In the genomic region with DNA sequence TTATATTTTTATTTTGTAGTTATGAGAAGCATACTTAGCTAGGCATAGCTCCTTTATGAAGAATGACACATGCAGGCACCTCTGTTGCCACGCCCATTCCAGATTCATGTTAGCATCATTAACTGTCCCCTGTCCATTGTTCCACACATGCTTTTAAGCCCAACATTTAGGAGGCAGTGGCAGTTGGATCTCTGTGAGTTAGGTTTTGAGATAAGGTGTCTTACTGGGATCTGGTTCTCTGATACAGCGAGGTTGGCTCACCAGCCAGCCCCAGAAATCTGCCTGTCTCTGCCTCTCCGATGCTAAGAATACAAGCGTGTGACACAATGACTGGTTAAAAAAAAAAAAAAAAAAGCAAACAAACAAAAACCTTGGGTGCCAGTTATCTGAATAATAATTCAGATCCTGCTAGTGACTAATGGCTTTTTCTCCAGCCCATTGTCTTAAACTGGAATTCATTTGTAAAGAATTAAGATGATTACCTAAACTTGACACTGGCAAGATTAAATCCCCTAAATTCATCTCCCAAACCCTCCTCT, we compare ENCODE assay signal across 30 mouse cellular contexts. TPM values are rescaled to one million over a fixed set of nuclear protein-coding genes. Genes with fewer than 3 reads are reported as not detected.
DNase-seq lines count a peak whose midpoint lies in the region; ATAC-seq and TF ChIP-seq lines count a peak whose summit lies in the region.
"Had no signal": no experiment of that assay in that cellular context is flagged by ENCODE, and none has a peak within 500 bp of the region (broad histone marks: within the 10 kb centered on the region; RNA-seq: fewer than 3 reads in every experiment).

No protein-coding gene starts in this region.

- H3K4me1 ChIP-seq in heart, adult 2 months (ENCODE audit: control insufficient read depth, insufficient read depth, low read length), result peaks cover 31% of the 10 kb centered on the region
- peaks cover 59% of the 10 kb centered on the region for H3K4me1 ChIP-seq in heart, embryonic 10.5 days
- peaks cover 51 to 56% of the 10 kb centered on the region in 2 experiments for H3K4me1 ChIP-seq in MEL (ENCODE audit: control insufficient read depth in 1 of 2, insufficient read depth in 2 of 2, low read length in 2 of 2)
- H3K4me1 ChIP-seq in liver, embryonic 11.5 days (replicated peaks; ENCODE audit: control insufficient read depth, insufficient read depth, low read length), result peaks cover 72% of the 10 kb centered on the region
- H3K4me1 ChIP-seq in liver, embryonic 16.5 days (ENCODE audit: control insufficient read depth, low read depth, low read length), result peaks cover 67% of the 10 kb centered on the region
- H3K4me1 ChIP-seq in midbrain, embryonic 15.5 days, result peaks cover 7% of the 10 kb centered on the region
- H3K4me1 ChIP-seq: embryonic facial prominence, embryonic 10.5 days; embryonic facial prominence, embryonic 15.5 days had no signal

- H3K27ac ChIP-seq in heart, adult 2 months, result peak overlapping the region; percentile 65
- H3K27ac ChIP-seq in heart, embryonic 10.5 days, result no peak overlapping the region
- peak overlapping the region; percentile 96 for H3K27ac ChIP-seq in MEL (ENCODE audit: control insufficient read depth, low read depth, low read length)
- H3K27ac ChIP-seq in liver, embryonic 11.5 days (ENCODE audit: low read depth, low read length), result peak overlapping the region; percentile 84
- H3K27ac ChIP-seq in liver, embryonic 16.5 days (ENCODE audit: low read length), result no peak overlapping the region
- no peak overlapping the region for H3K27ac ChIP-seq in midbrain, embryonic 15.5 days
- H3K27ac ChIP-seq: embryonic facial prominence, embryonic 10.5 days; embryonic facial prominence, embryonic 15.5 days; forebrain, embryonic 12.5 days; hindbrain, embryonic 14.5 days; left cerebral cortex, adult 2 months; limb, embryonic 13.5 days; macrophage; midbrain, embryonic 10.5 days had no signal

- H3K4me2 ChIP-seq in liver, embryonic 11.5 days, result no peak overlapping the region
- H3K4me2 ChIP-seq in liver, embryonic 16.5 days (ENCODE audit: low read depth, low read length), result no peak overlapping the region
- H3K4me2 ChIP-seq in midbrain, embryonic 15.5 days, result no peak overlapping the region
- H3K4me2 ChIP-seq: embryonic facial prominence, embryonic 15.5 days; forebrain, embryonic 12.5 days; hindbrain, embryonic 14.5 days; limb, embryonic 13.5 days had no signal

- no peak for TF ChIP-seq EP300 in heart, adult 2 months (IDR thresholded peaks at IDR 0.05; ENCODE audit: insufficient read depth, low read depth, low read length)
- TF ChIP-seq EP300 in MEL (IDR thresholded peaks at IDR 0.05; ENCODE audit: low read depth in 1 of 2, low read length in 2 of 2), result peak; percentile 54 to 88; a peak in 2 of 4 replicates

- WGBS in heart, adult 2 months, result 65% methylated on average over 4 of the region's 4 CpGs
- 77% methylated on average over 4 of the region's 4 CpGs for WGBS in heart, embryonic 10.5 days
- 53% methylated on average over 4 of the region's 4 CpGs for WGBS in liver, embryonic 11.5 days
- 28% methylated on average over 4 of the region's 4 CpGs for WGBS in liver, embryonic 16.5 days (ENCODE audit: insufficient replicate concordance)
- 91% methylated on average over 4 of the region's 4 CpGs for WGBS in midbrain, embryonic 15.5 days

- H3K27me3 ChIP-seq in heart, adult 2 months (ENCODE audit: control insufficient read depth, insufficient read depth, low read length), result no peaks in the 10 kb centered on the region
- H3K27me3 ChIP-seq in heart, embryonic 10.5 days (ENCODE audit: insufficient read depth, poor library complexity, severe bottlenecking), result no peaks in the 10 kb centered on the region
- no peaks in the 10 kb centered on the region for H3K27me3 ChIP-seq in MEL (ENCODE audit: control insufficient read depth in 1 of 2, insufficient read depth in 2 of 2, low read length in 2 of 2)
- no peaks in the 10 kb centered on the region for H3K27me3 ChIP-seq in liver, embryonic 11.5 days (replicated peaks; ENCODE audit: control insufficient read depth, insufficient read depth, low read length)
- H3K27me3 ChIP-seq in liver, embryonic 16.5 days (ENCODE audit: control insufficient read depth, insufficient read depth, low read depth, low read length), result no peaks in the 10 kb centered on the region
- no peaks in the 10 kb centered on the region for H3K27me3 ChIP-seq in midbrain, embryonic 15.5 days (replicated peaks)
- H3K27me3 ChIP-seq: embryonic facial prominence, embryonic 15.5 days; forebrain, embryonic 12.5 days; limb, embryonic 13.5 days had no signal

- TF ChIP-seq CTCF in heart, adult 2 months (IDR thresholded peaks at IDR 0.05), result no peak
- no peak for TF ChIP-seq CTCF in MEL (IDR thresholded peaks at IDR 0.05 in 2 of 3, conservative IDR thresholded peaks at IDR 0.05 in 1 of 3; ENCODE audit: control insufficient read depth in 1 of 3, insufficient read depth in 1 of 3, low read depth in 2 of 3, low read length in 3 of 3, poor library complexity in 1 of 3, severe bottlenecking in 1 of 3)

- H3K79me2 ChIP-seq in heart, adult 2 months (replicated peaks; ENCODE audit: control insufficient read depth, insufficient read depth, low read length), result peaks cover 5% of the 10 kb centered on the region; the same call in 1 of the 2 replicates
- H3K79me2 ChIP-seq in MEL (ENCODE audit: control insufficient read depth, insufficient read depth, low read length, poor library complexity), result peaks cover 43% of the 10 kb centered on the region

- intact Hi-C loops in heart, adult 2 months (cut with DNase I), result loop anchor here (1.0 to 5.0 kb wide), 3 partner anchors 21 to 76 kb away; no protein-coding TSS in a partner anchor

- no peak for TF ChIP-seq RAD21 in MEL (IDR thresholded peaks at IDR 0.05; ENCODE audit: low read depth, low read length)

- H3K9ac ChIP-seq in heart, adult 2 months (ENCODE audit: low read depth, low read length), result no peak overlapping the region
- peak overlapping the region; percentile 62 for H3K9ac ChIP-seq in MEL (ENCODE audit: control insufficient read depth, low read depth, low read length, poor library complexity, severe bottlenecking)
- no peak overlapping the region for H3K9ac ChIP-seq in liver, embryonic 11.5 days (ENCODE audit: low read depth, low read length)
- H3K9ac ChIP-seq in liver, embryonic 16.5 days (ENCODE audit: low read depth, low read length), result no peak overlapping the region
- H3K9ac ChIP-seq in midbrain, embryonic 15.5 days, result no peak overlapping the region
- H3K9ac ChIP-seq: embryonic facial prominence, embryonic 15.5 days; forebrain, embryonic 12.5 days; forebrain, postnatal 0 days; hindbrain, embryonic 14.5 days; limb, embryonic 13.5 days had no signal

- peaks cover 53% of the 10 kb centered on the region for H3K36me3 ChIP-seq in heart, adult 2 months (ENCODE audit: control insufficient read depth, insufficient read depth, low read length)
- peaks cover 19% of the 10 kb centered on the region; the same call in 1 of the 2 replicates for H3K36me3 ChIP-seq in heart, embryonic 10.5 days
- H3K36me3 ChIP-seq in MEL (ENCODE audit: control insufficient read depth in 1 of 2, insufficient read depth in 2 of 2, low read length in 2 of 2), result peaks cover 13 to 65% of the 10 kb centered on the region in 2 experiments
- peaks cover 6% of the 10 kb centered on the region; the same call in 1 of the 2 replicates for H3K36me3 ChIP-seq in liver, embryonic 11.5 days (ENCODE audit: control insufficient read depth, insufficient read depth, low read length)
- H3K36me3 ChIP-seq in liver, embryonic 16.5 days (ENCODE audit: control insufficient read depth, insufficient read depth), result no peaks in the 10 kb centered on the region; the same call in 1 of the 2 replicates
- H3K36me3 ChIP-seq in midbrain, embryonic 15.5 days (replicated peaks), result no peaks in the 10 kb centered on the region

- peak; percentile 29 for ATAC-seq in liver, embryonic 11.5 days (replicated peaks; ENCODE audit: low FRiP score)
- 0 out of 2 replicates have a peak, but pooled peaks have one; percentile 12 for ATAC-seq in liver, embryonic 16.5 days (ENCODE audit: low read depth)
- no peak for ATAC-seq in midbrain, embryonic 15.5 days (replicated peaks)
- ATAC-seq: forebrain, postnatal 0 days; intestine, postnatal 0 days; midbrain, embryonic 16.5 days had no signal

- no peak overlapping the region for H3K4me3 ChIP-seq in heart, adult 2 months
- no peak overlapping the region for H3K4me3 ChIP-seq in heart, embryonic 10.5 days
- H3K4me3 ChIP-seq in MEL (ENCODE audit: control insufficient read depth in 1 of 2, insufficient read depth in 1 of 2, low read depth in 2 of 2, low read length in 2 of 2), result peak overlapping the region; percentile 3 to 15; a peak in 2 of 4 replicates
- H3K4me3 ChIP-seq in liver, embryonic 11.5 days (ENCODE audit: low read depth, low read length), result no peak overlapping the region
- H3K4me3 ChIP-seq in liver, embryonic 16.5 days (ENCODE audit: low read depth, low read length), result no peak overlapping the region
- no peak overlapping the region for H3K4me3 ChIP-seq in midbrain, embryonic 15.5 days
- H3K4me3 ChIP-seq: embryonic facial prominence, embryonic 10.5 days; embryonic facial prominence, embryonic 15.5 days; forebrain, embryonic 12.5 days; left cerebral cortex, adult 2 months; limb, embryonic 13.5 days; midbrain, embryonic 10.5 days had no signal

- no peaks in the 10 kb centered on the region for H3K9me3 ChIP-seq in heart, embryonic 10.5 days
- no peaks in the 10 kb centered on the region for H3K9me3 ChIP-seq in MEL (replicated peaks; ENCODE audit: insufficient read depth, low read length)
- H3K9me3 ChIP-seq in liver, embryonic 11.5 days (ENCODE audit: control insufficient read depth, low read length), result no peaks in the 10 kb centered on the region
- no peaks in the 10 kb centered on the region for H3K9me3 ChIP-seq in liver, embryonic 16.5 days (replicated peaks; ENCODE audit: control insufficient read depth, low read length)
- H3K9me3 ChIP-seq in midbrain, embryonic 15.5 days, result no peaks in the 10 kb centered on the region
- H3K9me3 ChIP-seq: embryonic facial prominence, embryonic 10.5 days; embryonic facial prominence, embryonic 15.5 days; forebrain, embryonic 12.5 days; limb, embryonic 13.5 days; midbrain, embryonic 10.5 days had no signal

- DNase-seq in heart, adult 2 months, result no peak
- no peak for DNase-seq in heart, embryonic 10.5 days (ENCODE audit: low spot score)
- peak; percentile 81 for DNase-seq in MEL (ENCODE audit: low read depth, low spot score)
- DNase-seq in liver, embryonic 11.5 days (ENCODE audit: low spot score), result no peak
- DNase-seq in cerebellum, adult 8-10 months, result no peak
- no peak for DNase-seq in kidney, postnatal 36 days
- DNase-seq: adrenal gland, postnatal 10 days; cerebellum, adult 18-20 months; cerebellum, postnatal 14 days; forebrain, postnatal 0 days; gastrocnemius, postnatal 14 days; heart, postnatal 4 days; kidney, adult 9 months; kidney, postnatal 14 days; lung, adult 2 months; lung, postnatal 10 days; right cerebral cortex, postnatal 25 days; thymus, postnatal 14 days had no signal

- TF ChIP-seq POLR2A in heart, adult 2 months (IDR thresholded peaks at IDR 0.05; ENCODE audit: insufficient read depth, low read depth, low read length), result no peak
- TF ChIP-seq POLR2A in MEL (IDR thresholded peaks at IDR 0.05; ENCODE audit: control insufficient read depth in 1 of 2, insufficient read depth in 1 of 2, low read depth in 1 of 2, low read length in 2 of 2, poor library complexity in 1 of 2), result no peak

RNA-seq across cellular contexts. Expression of gene Lrrc8c, which starts 7.0 kb away (rescaled TPM):
- 10 to 100 TPM; 19.7 to 35.5 TPM for total RNA-seq in heart, adult 2 months (2021)
- polyA plus RNA-seq in heart, adult 2 months (2012; rRNA removed), result 23.5 and 37.5 TPM in 2 replicates
- polyA plus RNA-seq in heart, embryonic 10.5 days (2016; fragmentation: Nextera tagmentation; extraction: Ambion mirVana), result 26.0 and 26.7 TPM in 2 replicates
- total RNA-seq in MEL (2012; rRNA removed), result 25.5 and 33.0 TPM in 2 replicates
- polyA plus RNA-seq in MEL (2012; ENCODE audit: insufficient read depth in 1 of 2, insufficient read length in 2 of 2, low read depth in 1 of 2, low replicate concordance in 2 of 2, missing spikeins in 1 of 2), result 10 to 100 TPM in 1 of 2 experiments, not detected in 1; 46.0 TPM
- 30.4 and 33.8 TPM in 2 replicates for polyA plus RNA-seq in liver, embryonic 11.5 days (2014; fragmentation: Nextera tagmentation; extraction: Ambion mirVana)
- polyA plus RNA-seq in liver, embryonic 16.5 days (2015; fragmentation: Nextera tagmentation; extraction: Ambion mirVana), result 14.0 and 16.4 TPM in 2 replicates
- 13.2 and 13.6 TPM in 2 replicates for polyA plus RNA-seq in midbrain, embryonic 15.5 days (2015; fragmentation: Nextera tagmentation; extraction: Ambion mirVana)

Comparison
In these comparisons a context has a peak if more than half of its experiments do, and no peak if none do; other contexts are left out.
1. H3K27ac ChIP-seq: peak in heart, adult 2 months (single experiment), MEL (single experiment) and liver, embryonic 11.5 days (single experiment); none in heart, embryonic 10.5 days (single experiment), liver, embryonic 16.5 days (single experiment) and midbrain, embryonic 15.5 days (single experiment).
2. H3K4me3 ChIP-seq: peak in MEL (2 of 2); none in heart, adult 2 months (single experiment), heart, embryonic 10.5 days (single experiment), liver, embryonic 11.5 days (single experiment), liver, embryonic 16.5 days (single experiment) and midbrain, embryonic 15.5 days (single experiment).